Mouse (Mus musculus) T-helper 17 cell (primary cell): ENCODE measurements around the gene Slc5a11.

Experiments used
- in situ Hi-C, 2 experiments: fragments of 300-600 bp; cut with MboI, MseI; formaldehyde crosslinking; loops; 1 replicate in 1 of 2; 2 replicates in 1 of 2; pipeline ENCODE4 v1.15.1; 2025; ENCODE audit warnings: high pct_unique_total_duplicates in 2 of 2

Slc5a11 gene

DNA sequence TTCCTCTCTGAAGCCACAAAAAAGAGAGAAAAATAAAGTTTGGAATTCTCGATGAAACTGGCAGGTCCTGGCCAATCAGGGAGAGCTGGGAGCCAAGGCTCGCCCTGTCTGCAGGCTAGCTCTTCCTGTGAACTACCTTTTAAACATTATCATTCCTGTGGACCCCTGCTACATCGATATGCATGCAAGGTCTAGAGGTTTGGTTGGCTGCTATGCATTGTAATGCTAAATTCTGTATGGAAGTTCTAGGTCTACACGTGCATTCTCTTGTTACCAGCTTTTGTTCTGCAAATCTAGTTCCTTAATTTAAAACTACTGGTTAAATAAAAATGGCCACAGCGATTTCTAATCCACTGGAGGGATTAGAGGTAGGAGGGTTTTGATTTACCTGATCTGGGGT, 3.1 kb upstream of the Slc5a11 start:
- in situ Hi-C loops = no loop called here

DNA sequence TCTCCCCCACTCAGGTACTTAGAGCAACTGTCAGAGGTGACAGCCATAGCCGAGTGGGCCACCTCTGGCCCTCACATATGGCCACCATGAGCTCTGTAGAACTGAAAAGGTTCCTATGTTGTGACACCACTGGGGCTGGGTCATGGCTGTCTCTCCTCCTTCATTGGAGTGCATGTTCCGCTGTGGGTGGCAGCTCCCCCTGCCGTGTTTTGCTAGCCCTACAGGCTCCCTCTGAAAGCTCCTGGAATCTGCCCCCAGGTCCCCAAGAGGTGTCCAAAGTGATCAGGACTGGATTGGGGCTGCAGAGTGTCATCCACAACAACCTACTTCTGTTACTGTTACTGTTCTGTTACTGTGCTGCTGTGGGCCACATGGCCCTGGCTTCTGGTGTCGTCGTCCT, 2.3 kb upstream of the Slc5a11 start:
- in situ Hi-C loops = no loop called here

DNA sequence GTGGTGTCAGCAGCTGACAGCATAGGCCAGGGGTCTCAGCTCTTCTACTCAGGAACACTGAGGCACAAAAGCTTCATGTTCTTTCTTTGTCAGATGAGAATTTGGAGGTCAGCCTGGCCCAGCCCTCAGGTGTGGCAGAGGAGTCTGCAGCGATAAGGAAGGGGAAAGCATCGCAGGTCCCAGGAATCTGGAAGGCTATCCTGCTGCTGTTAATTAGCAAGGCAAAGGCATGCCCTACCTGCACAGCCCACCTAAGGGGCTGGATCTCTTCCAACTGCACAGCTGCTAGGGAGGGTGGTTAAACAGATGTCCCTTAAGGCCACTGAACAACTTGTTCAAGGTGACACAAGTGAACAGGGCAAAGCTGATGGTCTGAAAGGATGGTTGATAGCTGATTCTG, 558 bp downstream of the Slc5a11 start:
- in situ Hi-C loops = no loop called here

DNA sequence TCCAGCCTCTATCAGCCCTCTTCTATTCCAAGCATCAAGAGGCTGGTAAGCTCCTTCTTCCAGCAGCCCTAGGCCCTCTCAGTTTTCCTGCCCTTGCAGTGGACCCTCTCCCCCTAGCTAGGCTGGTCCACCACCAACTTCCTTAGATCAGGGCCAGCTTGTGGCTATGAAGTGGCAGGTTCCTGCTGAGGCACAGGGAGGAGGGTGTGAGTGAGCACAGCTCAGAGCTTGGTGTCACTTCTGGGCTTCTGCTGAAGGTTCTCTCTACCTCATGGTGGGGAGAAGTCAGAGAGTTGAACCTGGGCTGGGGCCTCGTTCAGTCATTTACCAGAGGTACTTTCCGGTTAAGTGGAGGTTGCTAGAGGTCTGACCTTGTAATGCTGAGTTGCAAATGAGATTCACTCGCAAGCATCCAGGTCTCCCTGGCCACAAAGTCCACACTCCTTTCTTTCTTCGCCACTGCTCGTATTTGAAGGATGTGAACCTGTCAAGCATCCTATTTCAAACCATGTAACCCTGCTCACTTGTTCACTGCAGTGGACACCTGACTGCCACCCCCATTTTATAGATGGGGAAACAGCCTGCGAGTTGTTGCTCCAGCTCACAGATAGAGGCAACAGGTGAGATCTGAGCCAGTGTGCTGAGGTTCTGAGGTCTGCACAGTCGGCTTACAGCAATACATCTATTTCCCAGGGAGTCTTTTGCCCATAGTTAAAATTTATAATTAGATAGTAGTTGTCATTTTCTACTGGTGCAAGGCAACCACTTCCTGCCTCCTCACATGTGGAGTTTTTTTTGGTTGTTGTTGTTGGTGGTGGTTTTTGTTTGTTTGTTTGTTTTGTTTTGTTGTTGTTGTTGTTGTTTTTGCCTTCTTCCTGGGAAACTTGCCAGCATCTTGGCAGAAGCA, 3.1 kb downstream of the Slc5a11 start:
- in situ Hi-C loops = no loop called here

DNA sequence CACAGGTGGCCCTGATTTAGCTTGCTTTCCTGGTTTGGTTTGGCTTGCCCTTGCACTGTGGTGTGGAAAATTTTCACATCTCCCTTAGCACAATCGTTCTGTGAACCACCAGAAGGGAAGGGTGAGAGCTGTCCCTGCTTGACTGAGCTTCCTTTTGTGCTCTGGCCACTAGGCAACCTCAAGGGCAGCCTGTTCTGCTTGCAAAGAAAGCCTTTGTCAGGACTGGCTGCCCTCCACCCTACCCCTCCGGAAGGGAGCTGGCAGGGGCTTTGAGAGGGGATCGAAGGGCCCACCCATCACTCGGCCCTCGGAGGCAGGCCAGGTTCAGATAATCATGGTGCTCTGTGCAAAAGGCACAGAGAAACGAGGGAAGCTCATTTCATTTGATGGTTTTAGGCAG, 4.0 kb downstream of the Slc5a11 start:
- in situ Hi-C loops = no loop called here

DNA sequence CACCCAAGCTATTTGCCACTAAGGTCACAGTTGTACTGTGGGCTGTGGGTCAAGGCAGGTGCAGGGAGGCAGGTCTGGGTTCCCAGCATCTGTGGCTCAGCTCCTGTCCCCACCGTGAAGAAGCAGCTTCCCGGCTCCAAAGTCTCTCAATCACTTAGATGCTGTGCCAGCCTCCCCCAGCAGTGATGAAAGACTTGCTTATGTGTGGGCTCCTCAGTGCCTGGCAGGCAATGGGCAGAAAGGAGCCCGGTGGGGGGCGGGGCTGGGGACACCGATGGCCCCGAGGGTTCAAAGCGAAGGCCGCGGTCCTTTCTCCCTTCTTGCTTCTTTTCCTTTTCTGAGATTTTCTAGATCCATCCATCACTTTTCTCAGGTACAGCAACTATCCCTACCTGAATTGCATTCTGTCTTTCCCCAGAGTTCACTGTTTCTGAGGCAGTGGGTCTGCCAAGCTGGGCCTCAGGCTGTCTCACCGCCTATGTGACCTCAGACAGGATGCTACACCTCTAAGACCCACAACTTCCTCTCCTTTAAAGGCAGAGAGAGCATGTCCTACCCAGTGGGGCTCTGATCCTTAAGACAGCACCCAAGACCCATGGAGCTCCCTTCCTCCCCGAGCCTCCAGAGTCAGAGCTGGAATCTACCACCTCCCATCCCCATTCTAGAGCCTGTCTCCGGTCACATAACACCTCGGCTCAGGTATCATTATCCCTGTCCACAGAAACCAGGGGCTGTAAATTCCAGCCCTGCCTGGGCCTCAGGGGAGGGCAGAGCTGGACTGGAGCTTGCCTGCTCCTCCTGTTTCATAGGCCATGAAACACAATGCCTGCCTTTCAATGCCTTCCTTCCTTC, 5.4 kb downstream of the Slc5a11 start:
- in situ Hi-C loops = loop anchor here in 1 of 2 experiments (5.0 kb wide), 1 partner anchor 67 kb away; no protein-coding TSS in a partner anchor

DNA sequence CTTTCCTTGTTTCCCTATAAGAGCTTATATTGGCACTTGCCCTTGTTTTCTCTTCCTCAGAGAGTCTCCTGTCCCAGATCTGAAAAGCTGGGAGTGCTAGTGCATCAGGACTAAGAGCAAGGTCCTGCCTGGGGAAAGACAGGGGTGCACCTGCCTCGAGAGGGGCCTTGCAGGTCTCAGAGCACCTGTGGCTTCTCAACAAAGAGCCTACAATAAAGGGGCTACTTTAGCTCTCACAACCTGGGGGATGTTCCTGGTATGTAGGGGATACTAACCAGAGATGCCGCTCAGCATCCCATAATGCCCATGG, 6.0 kb downstream of the Slc5a11 start:
- in situ Hi-C loops = loop anchor here in 1 of 2 experiments (5.0 kb wide), 1 partner anchor 67 kb away; no protein-coding TSS in a partner anchor

DNA sequence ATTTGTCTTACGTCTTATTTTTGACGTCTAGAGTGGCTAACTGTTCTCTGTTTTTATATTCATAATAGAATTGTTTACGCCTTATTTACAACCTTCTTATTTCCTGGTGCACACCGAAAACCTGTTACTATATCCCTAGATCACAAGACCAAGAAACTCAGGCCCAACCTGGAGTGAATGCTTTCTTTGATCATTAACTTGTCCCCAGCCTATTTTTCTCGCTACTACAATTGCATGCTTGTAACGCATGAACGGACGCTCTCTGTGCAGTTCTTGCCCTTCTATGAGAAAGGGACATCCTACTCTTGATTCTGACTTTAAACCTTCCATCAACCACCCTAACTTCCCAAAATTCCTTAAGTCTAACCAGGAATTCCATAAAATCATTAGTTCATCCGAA, 9.5 kb downstream of the Slc5a11 start:
- in situ Hi-C loops = loop anchor here in 1 of 2 experiments (5.0 kb wide), 1 partner anchor 63 kb away; no protein-coding TSS in a partner anchor

DNA sequence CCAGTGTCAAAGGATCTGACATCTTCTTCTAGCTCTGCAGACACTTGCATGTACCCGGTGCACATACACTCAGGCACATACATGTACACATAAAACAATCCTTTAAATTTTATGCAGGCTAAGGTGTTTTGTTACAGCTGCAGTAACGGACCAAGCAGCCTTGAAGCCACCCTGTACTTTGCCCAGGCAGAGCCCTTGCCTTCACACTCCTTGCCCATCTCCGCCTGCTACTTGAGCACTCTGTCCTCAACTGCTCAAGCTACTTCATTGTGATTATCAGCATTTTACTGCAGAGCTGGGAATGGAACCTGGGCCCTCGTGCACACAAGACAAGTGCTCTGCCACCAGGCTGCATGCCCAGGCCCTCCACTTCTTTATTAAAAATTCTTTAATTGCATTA, 10.6 kb downstream of the Slc5a11 start:
- in situ Hi-C loops = loop anchor here in 1 of 2 experiments (25.0 kb wide), 1 partner anchor 1412 kb away; no protein-coding TSS in a partner anchor

DNA sequence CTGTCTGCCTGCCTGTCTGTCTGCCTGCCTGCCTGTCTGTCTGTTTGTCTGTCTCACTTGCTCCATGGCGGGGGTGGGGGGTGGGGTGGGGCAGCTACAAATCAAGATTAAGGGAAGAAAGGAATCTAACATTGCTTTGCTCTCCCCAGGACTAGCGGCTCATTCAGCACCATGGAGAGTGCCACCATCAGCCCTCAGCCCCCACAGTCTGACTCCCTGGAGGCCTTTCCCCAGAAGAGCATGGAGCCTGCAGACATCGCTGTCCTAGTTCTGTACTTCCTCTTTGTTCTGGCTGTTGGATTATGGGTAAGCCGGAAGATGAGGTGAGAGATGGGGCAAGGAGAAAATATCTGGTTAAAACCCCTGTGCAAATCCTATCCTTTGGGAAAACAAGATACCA, 20.9 kb downstream of the Slc5a11 start:
- in situ Hi-C loops = loop anchor here in 1 of 2 experiments (10.0 to 25.0 kb wide), 2 partner anchors 1309 to 1402 kb away; no protein-coding TSS in a partner anchor

DNA sequence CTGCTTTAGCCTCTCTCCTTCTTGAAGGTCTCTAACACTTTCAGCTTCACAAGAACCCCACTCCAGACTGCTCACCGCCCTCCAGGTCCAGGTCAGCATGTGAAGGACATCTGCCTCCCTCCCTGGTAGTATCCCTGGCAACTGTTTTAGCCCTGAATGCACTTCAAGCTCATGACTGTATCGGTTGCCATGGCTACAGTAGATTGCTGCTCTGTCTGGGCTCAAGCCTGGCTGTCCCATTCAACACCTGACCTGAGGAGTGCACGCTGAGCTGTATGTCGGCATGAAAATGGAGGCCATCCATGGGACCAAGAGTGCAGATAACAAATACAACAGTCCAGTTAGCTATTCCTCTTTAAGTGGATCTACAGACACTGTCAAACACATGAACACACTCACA, 24.0 kb downstream of the Slc5a11 start:
- in situ Hi-C loops = loop anchor here in 1 of 2 experiments (10.0 to 25.0 kb wide), 2 partner anchors 1306 to 1399 kb away; no protein-coding TSS in a partner anchor

DNA sequence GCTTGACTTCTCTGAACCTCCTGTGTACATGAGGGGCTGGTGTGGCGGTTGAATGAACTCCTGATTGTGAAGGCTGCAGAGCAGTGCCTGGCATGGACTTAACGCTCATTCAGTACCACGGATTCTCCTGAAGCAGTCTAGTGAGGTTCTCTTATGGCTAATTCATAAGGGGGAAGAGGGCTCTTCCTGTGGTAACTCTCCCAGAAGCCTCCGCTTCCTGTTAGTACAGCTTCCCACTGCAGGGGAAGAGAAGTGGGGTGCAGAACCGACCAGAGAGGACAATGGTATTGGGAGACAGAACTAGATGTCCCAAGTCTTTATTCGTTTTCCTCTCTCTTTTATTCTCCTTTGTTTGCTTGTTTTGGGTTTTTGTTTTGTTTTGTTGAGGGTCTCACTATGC, 25.5 kb downstream of the Slc5a11 start:
- in situ Hi-C loops = loop anchor here in 1 of 2 experiments (25.0 kb wide), 1 partner anchor 1397 kb away; no protein-coding TSS in a partner anchor

DNA sequence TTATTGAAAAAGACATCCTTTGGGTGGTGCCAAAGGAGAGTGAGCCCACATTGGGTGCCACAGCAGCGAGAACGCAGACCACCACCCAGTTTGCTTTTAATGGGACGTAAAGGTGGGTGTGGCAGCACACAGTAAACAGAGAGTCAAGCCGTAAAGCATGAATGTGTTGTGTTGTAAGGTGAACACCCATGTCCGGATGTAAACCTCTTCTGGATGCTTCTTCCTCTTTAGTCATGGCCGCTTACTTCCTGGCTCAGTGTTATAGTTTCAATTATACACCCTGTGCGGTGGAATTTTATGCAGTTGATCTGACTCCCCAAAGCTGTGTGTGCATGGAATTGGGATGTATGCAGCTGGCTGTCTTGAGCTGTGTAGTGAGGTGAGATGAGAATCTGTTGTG, 27.7 kb downstream of the Slc5a11 start:
- in situ Hi-C loops = loop anchor here in 1 of 2 experiments (25.0 kb wide), 1 partner anchor 1395 kb away; no protein-coding TSS in a partner anchor

DNA sequence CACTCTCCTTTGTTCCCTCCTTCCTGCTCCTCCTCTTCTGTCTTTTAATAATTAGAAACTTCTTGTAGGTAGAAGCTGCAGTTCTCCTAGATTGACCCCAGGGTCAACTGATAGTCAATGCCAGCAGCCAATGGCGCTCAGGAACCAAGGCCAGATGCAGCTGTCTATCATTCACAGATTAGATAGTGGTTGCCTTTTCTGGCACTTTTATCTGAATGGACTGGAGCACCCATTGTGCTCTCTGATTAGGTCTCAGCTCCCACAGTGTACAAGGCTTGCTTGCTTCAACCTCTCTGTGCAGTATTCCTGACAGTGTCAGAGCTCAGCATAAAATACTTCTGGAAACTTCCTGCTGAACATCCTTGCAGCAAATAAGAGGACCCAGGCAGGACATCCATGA, 30.3 kb downstream of the Slc5a11 start:
- in situ Hi-C loops = loop anchor here in 1 of 2 experiments (25.0 kb wide), 1 partner anchor 1392 kb away; no protein-coding TSS in a partner anchor

DNA sequence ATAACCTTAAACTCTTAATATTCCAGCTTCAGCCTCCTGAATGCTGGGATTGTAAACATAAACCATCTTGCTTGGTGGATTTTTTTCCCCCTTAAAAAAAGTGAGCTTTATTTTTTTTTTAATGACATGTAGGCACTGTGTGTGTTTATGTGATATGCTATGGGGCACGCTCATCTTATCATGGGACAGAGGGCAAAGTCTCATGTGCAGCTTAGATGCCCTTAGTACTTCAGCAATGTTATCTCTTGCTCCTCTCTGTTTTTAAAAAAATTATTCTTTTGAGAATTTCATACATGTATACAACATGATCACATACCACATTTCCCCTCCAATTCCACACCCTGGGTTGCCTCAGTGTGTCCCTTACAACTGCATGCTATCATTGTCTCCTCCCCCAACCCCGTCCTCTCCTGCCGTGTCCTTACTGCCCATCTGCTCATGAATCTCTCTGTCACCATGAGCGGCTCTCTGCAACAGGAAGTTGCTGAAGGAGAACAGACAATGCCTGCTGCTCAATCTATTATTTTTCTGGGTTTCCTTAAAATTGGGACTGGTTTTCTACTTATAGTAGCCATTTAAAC, 32.0 kb downstream of the Slc5a11 start:
- in situ Hi-C loops = loop anchor here in 1 of 2 experiments (25.0 kb wide), 1 partner anchor 1391 kb away; no protein-coding TSS in a partner anchor

DNA sequence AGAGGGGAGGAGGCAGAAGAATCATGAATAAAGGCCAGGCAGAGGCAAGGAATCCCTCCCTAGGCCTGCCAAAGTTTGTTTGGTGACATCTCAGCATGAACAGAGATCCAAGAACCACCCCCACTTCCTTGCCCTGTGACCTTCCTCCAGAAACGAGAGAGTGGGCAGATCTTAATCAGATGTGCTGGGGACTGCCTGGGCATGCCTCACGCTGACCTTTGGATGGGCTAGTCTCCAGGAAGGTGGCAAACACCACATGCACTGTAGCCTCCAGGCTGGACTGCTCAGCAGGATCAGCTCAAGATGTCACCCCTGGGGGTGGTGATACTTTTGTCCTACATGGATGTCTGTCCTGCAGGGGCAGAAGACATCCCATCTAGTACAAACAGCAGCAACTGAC, 33.6 kb downstream of the Slc5a11 start:
- in situ Hi-C loops = loop anchor here in 1 of 2 experiments (25.0 kb wide), 1 partner anchor 1389 kb away; no protein-coding TSS in a partner anchor

DNA sequence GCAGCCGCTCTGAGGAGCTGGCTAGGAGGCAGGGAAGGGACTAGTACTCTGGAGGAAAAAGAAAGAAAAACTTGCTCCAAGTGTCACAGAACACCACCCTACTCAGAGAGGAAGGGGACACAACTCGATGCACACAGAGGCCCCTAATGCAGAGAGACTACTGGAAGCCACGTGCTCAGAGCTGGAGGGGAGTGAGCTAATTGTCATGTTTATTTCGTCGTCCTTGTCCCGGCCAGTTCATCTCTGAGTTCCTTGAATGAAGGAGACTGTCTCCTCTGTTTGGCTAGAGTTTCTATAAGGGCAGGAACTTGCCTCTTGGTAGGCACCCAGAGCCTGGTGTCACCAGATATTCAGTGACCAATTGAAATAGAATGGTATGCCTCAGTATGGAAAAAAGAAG, 36.8 kb downstream of the Slc5a11 start:
- in situ Hi-C loops = no loop called here

DNA sequence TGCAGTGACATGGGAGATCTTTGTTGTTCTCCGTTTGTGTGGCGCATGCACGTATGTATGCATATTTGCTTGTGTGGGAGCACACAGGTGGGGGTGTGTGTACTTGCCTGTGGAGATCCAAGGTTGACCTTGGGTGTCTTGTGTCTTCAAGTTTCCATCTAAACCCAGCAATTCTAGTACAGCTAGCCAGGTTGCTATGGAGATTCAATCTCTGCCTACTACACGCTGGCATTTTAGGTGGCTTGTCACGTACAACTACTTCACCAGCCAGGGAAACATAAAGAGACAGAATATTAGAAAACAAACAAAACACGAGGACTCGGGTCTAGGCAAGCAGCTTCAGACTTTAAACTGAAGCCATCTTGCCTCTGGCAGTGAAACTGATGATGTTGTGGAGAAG, 38.8 kb downstream of the Slc5a11 start:
- in situ Hi-C loops = no loop called here

DNA sequence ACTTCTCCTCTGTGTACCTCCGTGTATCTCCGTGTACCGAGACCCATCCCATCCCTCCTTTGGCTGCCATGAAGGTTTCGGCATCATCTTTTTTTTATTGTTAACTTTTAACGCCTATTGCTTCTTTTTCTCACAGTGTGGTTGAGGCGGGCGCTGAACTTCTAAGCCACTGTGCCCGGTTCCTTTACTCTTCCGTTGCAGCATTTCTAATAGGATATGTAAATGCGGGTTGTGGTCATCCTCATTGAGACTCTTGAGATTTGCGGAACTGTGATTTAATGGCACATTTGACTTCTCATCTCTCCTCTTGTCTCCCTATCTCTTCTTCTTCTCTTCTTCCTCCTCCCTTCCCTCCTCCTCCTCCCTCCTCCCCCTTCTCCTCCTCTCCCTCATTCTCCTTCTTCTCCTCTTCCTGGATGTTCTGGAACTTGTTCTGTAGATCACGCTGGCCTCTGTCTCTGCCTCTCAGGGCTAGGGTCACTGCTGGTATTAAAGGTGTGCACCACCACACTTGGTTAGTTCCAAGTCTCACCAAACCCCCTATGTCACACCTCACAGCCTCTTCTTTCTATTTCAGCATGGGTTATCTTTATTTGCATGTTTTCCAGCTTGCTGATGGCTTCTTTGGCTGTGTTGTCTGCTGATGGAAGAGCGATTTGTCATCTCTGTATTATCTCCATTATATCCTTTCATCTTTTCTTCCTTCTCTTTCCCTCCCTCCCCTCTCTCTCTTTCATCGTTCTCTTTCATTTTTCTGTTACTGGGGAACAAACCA, 39.8 kb downstream of the Slc5a11 start:
- in situ Hi-C loops = no loop called here

DNA sequence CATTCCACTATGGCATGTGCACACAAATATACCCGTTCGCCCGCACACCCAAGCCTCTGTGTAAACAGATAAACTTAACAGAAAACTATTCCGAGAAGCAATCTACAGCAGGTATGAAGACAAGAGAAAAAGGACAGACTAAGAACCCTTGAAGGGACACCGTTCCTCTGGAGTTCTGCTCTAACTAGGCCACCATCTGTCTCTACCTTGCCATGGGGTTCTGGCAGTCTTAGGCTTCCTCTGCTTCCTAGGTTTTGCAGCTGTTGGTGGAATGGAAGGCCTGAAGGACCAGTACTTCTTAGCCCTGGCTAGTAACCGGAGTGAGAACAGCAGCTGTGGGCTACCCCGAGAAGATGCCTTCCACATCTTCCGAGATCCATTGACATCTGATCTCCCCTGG, 43.5 kb downstream of the Slc5a11 start:
- in situ Hi-C loops = no loop called here

DNA sequence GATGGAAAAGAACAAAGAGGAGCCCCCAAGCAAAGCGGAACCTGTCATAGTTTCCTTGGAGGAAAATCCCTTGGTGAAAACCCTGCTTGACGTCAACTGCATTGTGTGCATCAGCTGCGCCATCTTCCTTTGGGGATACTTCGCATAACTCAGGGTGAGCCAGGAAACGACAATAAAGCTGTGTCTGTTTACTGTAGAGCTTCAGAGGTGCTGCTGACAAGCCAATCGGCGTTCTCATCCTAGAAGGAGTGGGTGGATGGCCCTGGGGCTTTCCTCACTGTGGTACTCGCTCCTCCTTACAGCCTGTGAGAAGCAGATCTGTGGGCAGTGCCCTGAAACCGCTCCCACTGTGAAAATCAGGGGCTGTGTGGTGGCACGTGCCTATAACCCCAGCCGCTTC, 58.5 kb downstream of the Slc5a11 start:
- in situ Hi-C loops = no loop called here
